ENCODE assay signal across 22 mouse cellular contexts in the genomic region with DNA sequence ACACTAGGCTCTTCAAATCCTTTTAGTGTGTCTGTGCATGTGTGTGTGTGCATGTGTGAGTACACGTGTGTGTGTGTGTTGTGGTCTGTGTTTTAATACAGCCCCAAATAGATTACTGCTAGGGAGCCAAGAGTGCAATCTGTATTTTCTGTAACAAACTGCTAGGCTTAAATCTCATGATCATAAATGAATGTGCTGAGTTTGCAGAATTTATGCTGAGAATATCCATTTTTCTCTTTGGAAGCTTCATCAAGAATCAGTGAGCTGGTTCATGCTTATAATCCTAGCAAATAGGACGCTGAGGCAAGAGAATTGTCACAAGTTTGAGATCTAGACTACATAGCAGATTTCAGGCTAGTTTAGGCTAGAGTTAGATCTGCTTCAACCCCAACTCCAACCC. TPM values are rescaled to one million over a fixed set of nuclear protein-coding genes. Genes with fewer than 3 reads are reported as not detected.
"Had no signal": no experiment of that assay in that cellular context is flagged by ENCODE, and none has a peak within 500 bp of the region (broad histone marks: within the 10 kb centered on the region; RNA-seq: fewer than 3 reads in every experiment).

No protein-coding gene starts in this region.

- H3K27ac ChIP-seq: liver, embryonic 15.5 days; macrophage; midbrain, embryonic 12.5 days; neural tube, embryonic 13.5 days; neural tube, embryonic 15.5 days had no signal

- ATAC-seq: liver, postnatal 0 days; midbrain, embryonic 16.5 days had no signal

- H3K4me3 ChIP-seq: liver, embryonic 15.5 days; lung, embryonic 15.5 days; megakaryocyte, embryonic 14.5 days; midbrain, embryonic 12.5 days; myocyte; neural tube, embryonic 13.5 days; neural tube, embryonic 15.5 days had no signal

- H3K4me2 ChIP-seq: liver, embryonic 15.5 days; lung, embryonic 15.5 days; midbrain, embryonic 12.5 days; neural tube, embryonic 13.5 days; neural tube, embryonic 15.5 days had no signal

- H3K27me3 ChIP-seq: liver, embryonic 15.5 days; lung, embryonic 15.5 days; midbrain, embryonic 12.5 days; neural tube, embryonic 13.5 days; neural tube, embryonic 15.5 days had no signal

- H3K9me3 ChIP-seq: liver, embryonic 15.5 days; lung, embryonic 15.5 days; midbrain, embryonic 12.5 days; neural tube, embryonic 13.5 days; neural tube, embryonic 15.5 days had no signal

- H3K9ac ChIP-seq: liver, embryonic 15.5 days; liver, postnatal 0 days; lung, embryonic 15.5 days; midbrain, embryonic 12.5 days; neural tube, embryonic 13.5 days; neural tube, embryonic 15.5 days had no signal

- DNase-seq: liver, postnatal 0 days; lung, adult 2 months; lung, postnatal 14 days; lung, postnatal 36 days; midbrain, embryonic 14.5 days; retina, postnatal 1 day; right cerebral cortex, adult 18-20 months; right cerebral cortex, postnatal 25 days; right cerebral cortex, postnatal 4 days; spleen, adult 18-20 months; thymus, adult 18-20 months; thymus, postnatal 14 days; thymus, postnatal 36 days had no signal

- H3K36me3 ChIP-seq: liver, embryonic 15.5 days; lung, embryonic 15.5 days; midbrain, embryonic 12.5 days; neural tube, embryonic 13.5 days; neural tube, embryonic 15.5 days had no signal

- H3K4me1 ChIP-seq: liver, embryonic 15.5 days; megakaryocyte, embryonic 14.5 days; midbrain, embryonic 12.5 days; neural tube, embryonic 13.5 days; neural tube, embryonic 15.5 days had no signal

RNA-seq across cellular contexts. Expression of a gene that starts 48.9 kb away (rescaled TPM):
- polyA plus RNA-seq: midbrain, embryonic 14.5 days had no signal
